Mouse (Mus musculus): ENCODE results near the gene Hoxd10. TPM values are rescaled to one million over a fixed set of nuclear protein-coding genes. Genes with fewer than 3 reads are reported as not detected.

The Hoxd10 gene
- polyA plus RNA-seq, 1 experiment from 2014 or later = not detected

- DNase-seq = peak; percentile 65
- H3K27me3 ChIP-seq (ENCODE audit: insufficient read depth, low read length) = peaks cover 100% of the 10 kb centered on the region
- no peak overlapping the region for H3K9ac ChIP-seq
- H3K4me3 ChIP-seq (ENCODE audit: low read depth, low read length) = no peak overlapping the region
- H3K27ac ChIP-seq (ENCODE audit: low read depth) = no peak overlapping the region
- 24% methylated on average over 7 of the region's 7 CpGs for WGBS
- TF ChIP-seq CTCF (IDR thresholded peaks at IDR 0.05; ENCODE audit: low read depth) = no peak
- no peak overlapping the region for H3K4me2 ChIP-seq
- ATAC-seq (ENCODE audit: insufficient read depth) = no peak
- H3K9me3 ChIP-seq (ENCODE audit: low read depth, low read length) = no peaks in the 10 kb centered on the region
- no peaks in the 10 kb centered on the region for H3K4me1 ChIP-seq (ENCODE audit: insufficient read depth)
- no peaks in the 10 kb centered on the region for H3K36me3 ChIP-seq (ENCODE audit: insufficient read depth)
Measured at GRCm38 (mm10) chr2:74724244-74725015, 32.7 kb downstream of the Hoxd10 start.

GRCm38 (mm10) chr2:74725171-74725570 is 33.4 kb downstream of the Hoxd10 start:
- no peak for DNase-seq
- no peak for ATAC-seq (ENCODE audit: insufficient read depth)
- H3K4me1 ChIP-seq (ENCODE audit: insufficient read depth) = no peaks in the 10 kb centered on the region
- no peak overlapping the region for H3K9ac ChIP-seq
- H3K36me3 ChIP-seq (ENCODE audit: insufficient read depth) = no peaks in the 10 kb centered on the region
- H3K27me3 ChIP-seq (ENCODE audit: insufficient read depth, low read length) = peaks cover 99% of the 10 kb centered on the region
- WGBS = 5% methylated on average over 17 of the region's 17 CpGs
- H3K4me2 ChIP-seq = no peak overlapping the region
- H3K4me3 ChIP-seq (ENCODE audit: low read depth, low read length) = no peak overlapping the region
- no peak for TF ChIP-seq CTCF (IDR thresholded peaks at IDR 0.05; ENCODE audit: low read depth)
- no peaks in the 10 kb centered on the region for H3K9me3 ChIP-seq (ENCODE audit: low read depth, low read length)
- no peak overlapping the region for H3K27ac ChIP-seq (ENCODE audit: low read depth)

- 9% methylated on average over 5 of the region's 5 CpGs for WGBS
- no peak for TF ChIP-seq CTCF (IDR thresholded peaks at IDR 0.05; ENCODE audit: low read depth)
- Histone ChIP-seq H3K4me3 (ENCODE audit: low read depth, low read length) (peak within 1 kb of the TSS; percentile 21), H3K27ac (ENCODE audit: low read depth) (no peak within 1 kb of the TSS), H3K9ac (no peak within 1 kb of the TSS), H3K27me3 (ENCODE audit: insufficient read depth, low read length) (peaks cover 99% of the 10 kb centered on the region), H3K36me3 (ENCODE audit: insufficient read depth) (no peaks in the 10 kb centered on the region), H3K9me3 (ENCODE audit: low read depth, low read length) (no peaks in the 10 kb centered on the region), H3K4me1 (ENCODE audit: insufficient read depth) (no peaks in the 10 kb centered on the region), H3K4me2 (peak within 1 kb of the TSS; percentile 34)
- DNase-seq (no peak), ATAC-seq (ENCODE audit: insufficient read depth) (no peak)
Measured at GRCm38 (mm10) chr2:74726551-74726950, 34.8 kb downstream of the Hoxd10 start, which contains the start of gene Gm28230. Gene Gm28230 (plus strand): TSS chr2:74726728.

- ATAC-seq (ENCODE audit: insufficient read depth) (no peak), DNase-seq (no peak)
- 2% methylated on average over 43 of the region's 43 CpGs for WGBS
- H3K4me1 ChIP-seq (ENCODE audit: insufficient read depth) = no peaks in the 10 kb centered on the region
- no peak for TF ChIP-seq CTCF (IDR thresholded peaks at IDR 0.05; ENCODE audit: low read depth)
- no peaks in the 10 kb centered on the region for H3K9me3 ChIP-seq (ENCODE audit: low read depth, low read length)
- peak overlapping the region; percentile 34 for H3K4me2 ChIP-seq
- H3K27ac ChIP-seq (ENCODE audit: low read depth) = no peak overlapping the region
- H3K9ac ChIP-seq = no peak overlapping the region
- no peaks in the 10 kb centered on the region for H3K36me3 ChIP-seq (ENCODE audit: insufficient read depth)
- peaks cover 99% of the 10 kb centered on the region for H3K27me3 ChIP-seq (ENCODE audit: insufficient read depth, low read length)
- H3K4me3 ChIP-seq (ENCODE audit: low read depth, low read length) = peak overlapping the region; percentile 21
Measured at GRCm38 (mm10) chr2:74726973-74727639, 35.4 kb downstream of the Hoxd10 start.

- Histone ChIP-seq H3K9me3 (ENCODE audit: low read depth, low read length) (no peaks in the 10 kb centered on the region), H3K9ac (no peak overlapping the region), H3K27me3 (ENCODE audit: insufficient read depth, low read length) (peaks cover 99% of the 10 kb centered on the region), H3K36me3 (ENCODE audit: insufficient read depth) (no peaks in the 10 kb centered on the region), H3K27ac (ENCODE audit: low read depth) (no peak overlapping the region), H3K4me3 (ENCODE audit: low read depth, low read length) (peak overlapping the region; percentile 21), H3K4me1 (ENCODE audit: insufficient read depth) (no peaks in the 10 kb centered on the region), H3K4me2 (peak overlapping the region; percentile 34)
- DNase-seq (no peak), ATAC-seq (ENCODE audit: insufficient read depth) (no peak; the same call in 1 of the 2 replicates)
- no peak for TF ChIP-seq CTCF (IDR thresholded peaks at IDR 0.05; ENCODE audit: low read depth)
- 2% methylated on average over 25 of the region's 25 CpGs for WGBS
Measured at GRCm38 (mm10) chr2:74727640-74728302, 36.0 kb downstream of the Hoxd10 start.

GRCm38 (mm10) chr2:74728303-74728680 is 36.6 kb downstream of the Hoxd10 start:
- Histone ChIP-seq H3K4me1 (ENCODE audit: insufficient read depth) (no peaks in the 10 kb centered on the region), H3K27ac (ENCODE audit: low read depth) (no peak overlapping the region), H3K4me3 (ENCODE audit: low read depth, low read length) (no peak overlapping the region), H3K9me3 (ENCODE audit: low read depth, low read length) (no peaks in the 10 kb centered on the region), H3K4me2 (no peak overlapping the region), H3K36me3 (ENCODE audit: insufficient read depth) (no peaks in the 10 kb centered on the region), H3K27me3 (ENCODE audit: insufficient read depth, low read length) (peaks cover 99% of the 10 kb centered on the region), H3K9ac (no peak overlapping the region)
- WGBS = 13% methylated on average over 13 of the region's 13 CpGs
- ATAC-seq (ENCODE audit: insufficient read depth) = no peak
- no peak for DNase-seq
- no peak for TF ChIP-seq CTCF (IDR thresholded peaks at IDR 0.05; ENCODE audit: low read depth)

GRCm38 (mm10) chr2:74730331-74730730 is 38.6 kb downstream of the Hoxd10 start:
- DNase-seq = no peak
- ATAC-seq (ENCODE audit: insufficient read depth) = no peak
- H3K27ac ChIP-seq (ENCODE audit: low read depth) = no peak overlapping the region

More at GRCm38 (mm10) chr2:74730331-74730730, 38.6 kb downstream of the Hoxd10 start:
- no peaks in the 10 kb centered on the region for H3K4me1 ChIP-seq (ENCODE audit: insufficient read depth)
- H3K9me3 ChIP-seq (ENCODE audit: low read depth, low read length) = no peaks in the 10 kb centered on the region
- H3K27me3 ChIP-seq (ENCODE audit: insufficient read depth, low read length) = peaks cover 99% of the 10 kb centered on the region
- H3K4me3 ChIP-seq (ENCODE audit: low read depth, low read length) = no peak overlapping the region
- H3K9ac ChIP-seq = no peak overlapping the region
- TF ChIP-seq CTCF (IDR thresholded peaks at IDR 0.05; ENCODE audit: low read depth) = no peak
- no peaks in the 10 kb centered on the region for H3K36me3 ChIP-seq (ENCODE audit: insufficient read depth)
- WGBS = 12% methylated on average over 8 of the region's 8 CpGs
- no peak overlapping the region for H3K4me2 ChIP-seq

All from lung, embryonic 14.5 days (tissue).